ENCODE assay signal across 9 mouse cellular contexts in genomic region chr2:33682219-33682618, GRCm38 (mm10). TPM values are rescaled to one million over a fixed set of nuclear protein-coding genes. Genes with fewer than 3 reads are reported as not detected.
DNase-seq lines count a peak whose midpoint lies in the region; ATAC-seq and TF ChIP-seq lines count a peak whose summit lies in the region.
"Had no signal": no experiment of that assay in that cellular context is flagged by ENCODE, and none has a peak within 500 bp of the region (broad histone marks: within the 10 kb centered on the region; RNA-seq: fewer than 3 reads in every experiment).

No protein-coding gene starts in this region.

- no peaks in the 10 kb centered on the region for H3K4me1 ChIP-seq in forebrain, embryonic 14.5 days (ENCODE audit: control insufficient read depth, insufficient read depth, low read length)
- peaks cover 8% of the 10 kb centered on the region for H3K4me1 ChIP-seq in forebrain, embryonic 12.5 days
- H3K4me1 ChIP-seq in bone marrow, adult 2 months (ENCODE audit: control insufficient read depth, insufficient read depth, low read length) = no peaks in the 10 kb centered on the region
- H3K4me1 ChIP-seq in embryonic fibroblast, embryonic 13.5 days (ENCODE audit: control insufficient read depth, insufficient read depth, low read length) = no peaks in the 10 kb centered on the region
- no peaks in the 10 kb centered on the region for H3K4me1 ChIP-seq in midbrain, postnatal 0 days (ENCODE audit: insufficient read depth, low read length)

- no peaks in the 10 kb centered on the region for H3K36me3 ChIP-seq in forebrain, embryonic 14.5 days (ENCODE audit: control insufficient read depth, insufficient read depth, low read length)
- H3K36me3 ChIP-seq in forebrain, embryonic 12.5 days (replicated peaks) = no peaks in the 10 kb centered on the region
- H3K36me3 ChIP-seq in midbrain, postnatal 0 days (ENCODE audit: insufficient read depth, low read length) = no peaks in the 10 kb centered on the region

- peak; percentile 69 for DNase-seq in forebrain, embryonic 14.5 days (ENCODE audit: low spot score)
- peak; percentile 57 for DNase-seq in A20 (ENCODE audit: low read depth, low spot score)
- DNase-seq in layer of hippocampus, postnatal 14 days (ENCODE audit: low spot score in 2 of 2) = peak; percentile 55 to 63
- peak; percentile 73 for DNase-seq in midbrain, postnatal 0 days (ENCODE audit: low spot score)
- peak; percentile 33 for DNase-seq in testis, postnatal 14 days (ENCODE audit: low spot score)

- H3K9me3 ChIP-seq in forebrain, embryonic 14.5 days (replicated peaks; ENCODE audit: control insufficient read depth, low read length) = 0 out of 2 replicates have a peak, but pooled peaks cover 2% of the 10 kb centered on the region
- peaks cover 3% of the 10 kb centered on the region; the same call in 1 of the 2 replicates for H3K9me3 ChIP-seq in forebrain, embryonic 12.5 days
- no peaks in the 10 kb centered on the region for H3K9me3 ChIP-seq in midbrain, postnatal 0 days (ENCODE audit: low read length)

- TF ChIP-seq CTCF in bone marrow, adult 2 months (IDR thresholded peaks at IDR 0.05; ENCODE audit: control insufficient read depth, insufficient read depth, low read length) = peak; percentile 90
- TF ChIP-seq CTCF in embryonic fibroblast, embryonic 13.5 days (IDR thresholded peaks at IDR 0.05; ENCODE audit: borderline replicate concordance, insufficient read depth, low read length) = peak; percentile 90
- peak; percentile 96 for TF ChIP-seq CTCF in midbrain, postnatal 0 days (IDR thresholded peaks at IDR 0.05)

- ATAC-seq in forebrain, embryonic 14.5 days = no peak
- no peak for ATAC-seq in forebrain, embryonic 12.5 days (ENCODE audit: low FRiP score)
- ATAC-seq in midbrain, postnatal 0 days (ENCODE audit: low FRiP score) = no peak

- H3K27ac ChIP-seq in forebrain, embryonic 14.5 days (ENCODE audit: low read depth, low read length) = no peak overlapping the region
- H3K27ac ChIP-seq in forebrain, embryonic 12.5 days = no peak overlapping the region
- no peak overlapping the region for H3K27ac ChIP-seq in bone marrow, adult 2 months (ENCODE audit: control insufficient read depth, insufficient read depth, low read depth, low read length, poor library complexity)
- H3K27ac ChIP-seq in embryonic fibroblast, embryonic 13.5 days (ENCODE audit: insufficient read depth, low read length) = no peak overlapping the region
- H3K27ac ChIP-seq in midbrain, postnatal 0 days (ENCODE audit: low read depth, low read length) = no peak overlapping the region

- H3K27me3 ChIP-seq in forebrain, embryonic 14.5 days (replicated peaks; ENCODE audit: control insufficient read depth, insufficient read depth, low read length) = no peaks in the 10 kb centered on the region
- peaks cover 38% of the 10 kb centered on the region for H3K27me3 ChIP-seq in forebrain, embryonic 12.5 days
- H3K27me3 ChIP-seq in midbrain, postnatal 0 days (ENCODE audit: insufficient read depth, low read length) = no peaks in the 10 kb centered on the region

- TF ChIP-seq POLR2A in bone marrow, adult 2 months (IDR thresholded peaks at IDR 0.05; ENCODE audit: borderline replicate concordance, control insufficient read depth, low read depth, low read length) = no peak
- TF ChIP-seq POLR2A in embryonic fibroblast, embryonic 13.5 days (IDR thresholded peaks at IDR 0.05; ENCODE audit: low read depth, low read length) = no peak

- no peak overlapping the region for H3K9ac ChIP-seq in forebrain, embryonic 14.5 days (ENCODE audit: low read length)
- no peak overlapping the region for H3K9ac ChIP-seq in forebrain, embryonic 12.5 days
- H3K9ac ChIP-seq in midbrain, postnatal 0 days (replicated peaks; ENCODE audit: low read length, poor library complexity, severe bottlenecking) = no peak overlapping the region

- no peak overlapping the region for H3K4me2 ChIP-seq in forebrain, embryonic 14.5 days (ENCODE audit: low read length)
- no peak overlapping the region for H3K4me2 ChIP-seq in forebrain, embryonic 12.5 days
- no peak overlapping the region for H3K4me2 ChIP-seq in midbrain, postnatal 0 days (ENCODE audit: low read depth, low read length, poor library complexity, severe bottlenecking)

- H3K4me3 ChIP-seq in forebrain, embryonic 14.5 days (ENCODE audit: low read depth, low read length) = no peak overlapping the region
- H3K4me3 ChIP-seq in forebrain, embryonic 12.5 days (replicated peaks) = no peak overlapping the region
- H3K4me3 ChIP-seq in bone marrow, adult 2 months (replicated peaks; ENCODE audit: control insufficient read depth, low read depth, low read length) = no peak overlapping the region
- H3K4me3 ChIP-seq in embryonic fibroblast, embryonic 13.5 days (ENCODE audit: insufficient read depth, low read length) = no peak overlapping the region
- no peak overlapping the region for H3K4me3 ChIP-seq in midbrain, postnatal 0 days (ENCODE audit: low read depth, low read length)

- WGBS in forebrain, embryonic 14.5 days = 12% methylated on average over 4 of the region's 4 CpGs
- 8% methylated on average over 4 of the region's 4 CpGs for WGBS in forebrain, embryonic 12.5 days
- WGBS in bone marrow, adult 2 months = 13% methylated on average over 4 of the region's 4 CpGs
- 13% methylated on average over 4 of the region's 4 CpGs for WGBS in midbrain, postnatal 0 days

RNA-seq across cellular contexts. Expression of gene Lmx1b, which starts 41.9 kb away (rescaled TPM):
- 0.34 and 0.40 TPM in 2 replicates for polyA plus RNA-seq in forebrain, embryonic 14.5 days (2014; fragmentation: Nextera tagmentation; extraction: Ambion mirVana)
- polyA plus RNA-seq in forebrain, embryonic 12.5 days (2016; fragmentation: Nextera tagmentation; extraction: Ambion mirVana) = 0.84 and 0.91 TPM in 2 replicates
- polyA plus RNA-seq in bone marrow, adult 2 months (2011; ENCODE audit: insufficient read depth, insufficient read length, low replicate concordance, missing spikeins) = not detected in 2 replicates
- 1.1 and 2.8 TPM in 2 replicates for polyA plus RNA-seq in embryonic fibroblast, embryonic 13.5 days (2011; ENCODE audit: insufficient read length, low read depth, missing spikeins)
- total RNA-seq in layer of hippocampus, postnatal 14 days (2021) = under 1 TPM; 0.17 to 0.28 TPM
- total RNA-seq in midbrain, postnatal 0 days (2014; rRNA removed) = 7.0 and 8.4 TPM in 2 replicates
- polyA plus RNA-seq in midbrain, postnatal 0 days (2015; fragmentation: Nextera tagmentation; extraction: Ambion mirVana) = 0.65 and 0.83 TPM in 2 replicates
- polyA plus RNA-seq: stomach, embryonic 14.5 days had no signal
